Mouse (Mus musculus): ENCODE results near the gene F5.

GRCm38 (mm10) chr1:164260171-164261028, 108.8 kb downstream of the F5 start:
- TF ChIP-seq CTCF (IDR thresholded peaks at IDR 0.05; ENCODE audit: low read depth) (no peak), EP300 (IDR thresholded peaks at IDR 0.05; ENCODE audit: low read depth) (no peak)
